Mouse (Mus musculus) kidney, postnatal 25 days (tissue): Measurements from ENCODE around the gene Lrrc52.

Experiments
- DNase-seq, 2 experiments: peaks; one replicate each; pipeline ENCODE4 v3.0.0; 2021; ENCODE audit warnings: mixed read lengths in 2 of 2

Lrrc52 gene

GRCm38 (mm10) chr1:167466765-167467426 lies at the start of gene Lrrc52:
Gene Lrrc52 (minus strand): TSS chr1:167466780.
- peak; percentile 83 to 92 for DNase-seq

- no peak for DNase-seq
Measured at GRCm38 (mm10) chr1:167511621-167512020, 45.0 kb upstream of the Lrrc52 start.

GRCm38 (mm10) chr1:167506048-167506447 lies 39.5 kb upstream of the Lrrc52 start:
- DNase-seq: no peak

GRCm38 (mm10) chr1:167505427-167505826 lies 38.8 kb upstream of the Lrrc52 start:
- DNase-seq: no peak

GRCm38 (mm10) chr1:167499097-167499850 lies 32.7 kb upstream of the Lrrc52 start:
- no peak for DNase-seq

- no peak for DNase-seq
Measured at GRCm38 (mm10) chr1:167497991-167498390, 31.4 kb upstream of the Lrrc52 start.

- no peak for DNase-seq
Measured at GRCm38 (mm10) chr1:167497560-167497959, 31.0 kb upstream of the Lrrc52 start.

GRCm38 (mm10) chr1:167491501-167491900 lies 24.9 kb upstream of the Lrrc52 start:
- no peak for DNase-seq

- DNase-seq: no peak
Measured at GRCm38 (mm10) chr1:167487933-167488332, 21.4 kb upstream of the Lrrc52 start.

GRCm38 (mm10) chr1:167486959-167487680 lies 20.5 kb upstream of the Lrrc52 start:
- no peak for DNase-seq

- no peak for DNase-seq
Measured at GRCm38 (mm10) chr1:167482863-167483262, 16.3 kb upstream of the Lrrc52 start.

- no peak for DNase-seq
Measured at GRCm38 (mm10) chr1:167473585-167473984, 7.0 kb upstream of the Lrrc52 start.

GRCm38 (mm10) chr1:167467916-167468315 lies 1.3 kb upstream of the Lrrc52 start:
- no peak for DNase-seq

GRCm38 (mm10) chr1:167457311-167457710 lies 9.3 kb downstream of the Lrrc52 start:
- peak; percentile 32 to 61 for DNase-seq

- DNase-seq: no peak
Measured at GRCm38 (mm10) chr1:167453048-167453447, 13.5 kb downstream of the Lrrc52 start.

GRCm38 (mm10) chr1:167452456-167452855 lies 14.1 kb downstream of the Lrrc52 start:
- DNase-seq: no peak

GRCm38 (mm10) chr1:167448598-167448997 lies 18.0 kb downstream of the Lrrc52 start:
- no peak for DNase-seq

GRCm38 (mm10) chr1:167448088-167448487 lies 18.5 kb downstream of the Lrrc52 start:
- DNase-seq: no peak

- no peak for DNase-seq
Measured at GRCm38 (mm10) chr1:167446516-167446915, 20.1 kb downstream of the Lrrc52 start.

GRCm38 (mm10) chr1:167445167-167445566 lies 21.4 kb downstream of the Lrrc52 start:
- no peak for DNase-seq

- DNase-seq: no peak
Measured at GRCm38 (mm10) chr1:167438231-167438885, 28.2 kb downstream of the Lrrc52 start.

GRCm38 (mm10) chr1:167437091-167437490 lies 29.5 kb downstream of the Lrrc52 start:
- no peak for DNase-seq
